Mouse (Mus musculus) hindbrain, embryonic 14.5 days (tissue): ENCODE results near the gene Taf11. TPM values are rescaled to one million over a fixed set of nuclear protein-coding genes. Genes with fewer than 3 reads are reported as not detected.

Source experiments
- ATAC-seq: fragments of 200-750 bp; cut with Nextera tagmentation; 2 replicates; pipeline ENCODE4 v1.8.0; 2017; ENCODE audit warnings: moderate number of reproducible peaks, mild to moderate bottlenecking, moderate TSS enrichment, moderate library complexity; ENCODE audit not compliant: low FRiP score
- DNase-seq: peaks from one replicate; pipeline ENCODE4 v3.0.0-alpha.2; 2015; ENCODE audit warnings: low spot score
- H3K27ac ChIP-seq: fragments of 300-500 bp; sonication (generic); 2 replicates; pipeline ENCODE4 v1.5.1; 2014; ENCODE audit warnings: mild to moderate bottlenecking, moderate library complexity
- H3K27me3 ChIP-seq: fragments of 300-500 bp; sonication (generic); 2 replicates; pipeline ENCODE4 v1.6.1; 2014; ENCODE audit warnings: mild to moderate bottlenecking, low read length, mixed read lengths; ENCODE audit not compliant: control insufficient read depth, insufficient read depth
- H3K36me3 ChIP-seq: fragments of 300-500 bp; sonication (generic); replicated peaks from 2 replicates; pipeline ENCODE4 v1.6.1; 2014; ENCODE audit not compliant: control insufficient read depth, insufficient read depth
- H3K4me1 ChIP-seq: fragments of 300-500 bp; sonication (generic); replicated peaks from 2 replicates; pipeline ENCODE4 v1.6.1; 2014; ENCODE audit warnings: antibody characterized with exemption, low read length, mixed read lengths; ENCODE audit not compliant: control insufficient read depth, insufficient read depth
- H3K4me2 ChIP-seq: fragments of 300-500 bp; sonication (generic); replicated peaks from 2 replicates; pipeline ENCODE4 v1.6.1; 2014; ENCODE audit warnings: mild to moderate bottlenecking, moderate library complexity
- H3K4me3 ChIP-seq: fragments of 300-500 bp; sonication (generic); replicated peaks from 2 replicates; pipeline ENCODE4 v1.5.1; 2014; ENCODE audit warnings: mild to moderate bottlenecking, low read length
- H3K9ac ChIP-seq: fragments of 300-500 bp; sonication (generic); 2 replicates; pipeline ENCODE4 v1.6.1; 2014
- H3K9me3 ChIP-seq: fragments of 300-500 bp; sonication (generic); 2 replicates; pipeline ENCODE4 v1.6.1; 2016; ENCODE audit warnings: low read length; ENCODE audit not compliant: control insufficient read depth
- WGBS: fragments of 180-500 bp; shearing (Covaris S2); extraction: QIAGEN DNeasy Blood & Tissue Kit; methylation state at CpG from one replicate; pipeline ENCODE4 v1.1.7; 2014; 5-methylcytosine and 5-hydroxymethylcytosine counted together
- polyA plus RNA-seq: library from polyadenylated mRNA; unstranded; fragments of >200 nt; fragmentation: Nextera tagmentation; extraction: Ambion mirVana; gene quantifications from 2 replicates; pipeline ENCODE4 v1.2.1, GENCODE M21; 2014

Taf11 gene
- polyA plus RNA-seq, 1 experiment from 2014 or later, result 51.8 TPM

GRCm38 (mm10) chr17:27907512-27908205 is 2.0 kb downstream of the Taf11 start:
- DNase-seq, result peak; percentile 98
- Histone ChIP-seq H3K4me3 (peak overlapping the region; percentile 91), H3K36me3 (peaks cover 21% of the 10 kb centered on the region), H3K4me1 (peaks cover 28% of the 10 kb centered on the region), H3K9me3 (no peaks in the 10 kb centered on the region), H3K27ac (peak overlapping the region; percentile 58; the same call in 1 of the 2 replicates), H3K27me3 (no peaks in the 10 kb centered on the region), H3K4me2 (peak overlapping the region; percentile 92), H3K9ac (peak overlapping the region; percentile 89)
- peak; percentile 58 for ATAC-seq
- under 1% methylated on average over 45 of the region's 45 CpGs for WGBS

GRCm38 (mm10) chr17:27886499-27887210 is 23.0 kb downstream of the Taf11 start:
- 83% methylated on average over 19 of the region's 19 CpGs for WGBS
- H3K9ac ChIP-seq, result no peak overlapping the region
- no peak overlapping the region for H3K4me2 ChIP-seq
- H3K27ac ChIP-seq, result no peak overlapping the region
- H3K27me3 ChIP-seq, result no peaks in the 10 kb centered on the region
- H3K4me1 ChIP-seq, result no peaks in the 10 kb centered on the region
- peaks cover 85% of the 10 kb centered on the region for H3K36me3 ChIP-seq
- ATAC-seq (no peak), DNase-seq (no peak)
- H3K9me3 ChIP-seq, result no peaks in the 10 kb centered on the region
- no peak overlapping the region for H3K4me3 ChIP-seq

GRCm38 (mm10) chr17:27883994-27884393 is 25.6 kb downstream of the Taf11 start:
- H3K9me3 ChIP-seq, result no peaks in the 10 kb centered on the region
- no peak overlapping the region for H3K4me3 ChIP-seq
- ATAC-seq (no peak), DNase-seq (no peak)
- H3K36me3 ChIP-seq, result peaks cover 86% of the 10 kb centered on the region
- H3K27ac ChIP-seq, result no peak overlapping the region
- H3K4me1 ChIP-seq, result no peaks in the 10 kb centered on the region
- no peak overlapping the region for H3K4me2 ChIP-seq
- no peak overlapping the region for H3K9ac ChIP-seq
- 94% methylated on average over 6 of the region's 6 CpGs for WGBS
- H3K27me3 ChIP-seq, result no peaks in the 10 kb centered on the region

GRCm38 (mm10) chr17:27883129-27883528 is 26.5 kb downstream of the Taf11 start:
- no peak overlapping the region for H3K4me2 ChIP-seq
- DNase-seq, result no peak
- no peak overlapping the region for H3K9ac ChIP-seq
- H3K36me3 ChIP-seq, result peaks cover 83% of the 10 kb centered on the region
- ATAC-seq, result no peak
- H3K27ac ChIP-seq, result no peak overlapping the region
- no peaks in the 10 kb centered on the region for H3K4me1 ChIP-seq
- 93% methylated on average over 8 of the region's 8 CpGs for WGBS
- no peaks in the 10 kb centered on the region for H3K9me3 ChIP-seq
- no peak overlapping the region for H3K4me3 ChIP-seq
- no peaks in the 10 kb centered on the region for H3K27me3 ChIP-seq

GRCm38 (mm10) chr17:27881518-27881917 is 28.1 kb downstream of the Taf11 start:
- 70% methylated on average over 11 of the region's 11 CpGs for WGBS
- Histone ChIP-seq H3K9ac (no peak overlapping the region), H3K9me3 (no peaks in the 10 kb centered on the region), H3K4me3 (no peak overlapping the region), H3K27me3 (no peaks in the 10 kb centered on the region), H3K4me1 (no peaks in the 10 kb centered on the region), H3K36me3 (peaks cover 74% of the 10 kb centered on the region), H3K27ac (no peak overlapping the region), H3K4me2 (no peak overlapping the region)
- ATAC-seq (no peak), DNase-seq (no peak)

- Histone ChIP-seq H3K27ac (no peak overlapping the region), H3K4me3 (no peak overlapping the region), H3K4me1 (no peaks in the 10 kb centered on the region), H3K9ac (no peak overlapping the region), H3K27me3 (no peaks in the 10 kb centered on the region), H3K36me3 (peaks cover 12% of the 10 kb centered on the region), H3K9me3 (no peaks in the 10 kb centered on the region), H3K4me2 (no peak overlapping the region)
- WGBS, result 81% methylated on average over 5 of the region's 5 CpGs
- DNase-seq (no peak), ATAC-seq (no peak)
Observed at GRCm38 (mm10) chr17:27874510-27874909, 35.1 kb downstream of the Taf11 start.

GRCm38 (mm10) chr17:27873583-27873982 is 36.1 kb downstream of the Taf11 start:
- Histone ChIP-seq H3K4me1 (no peaks in the 10 kb centered on the region), H3K9ac (no peak overlapping the region), H3K36me3 (peaks cover 6% of the 10 kb centered on the region; the same call in 1 of the 2 replicates), H3K4me2 (no peak overlapping the region), H3K27ac (no peak overlapping the region), H3K4me3 (no peak overlapping the region), H3K9me3 (no peaks in the 10 kb centered on the region), H3K27me3 (no peaks in the 10 kb centered on the region)
- WGBS, result 77% methylated on average over 3 of the region's 3 CpGs
- no peak for DNase-seq
- ATAC-seq, result no peak

GRCm38 (mm10) chr17:27871851-27872250 is 37.8 kb downstream of the Taf11 start:
- no peak overlapping the region for H3K4me2 ChIP-seq
- ATAC-seq (no peak), DNase-seq (no peak)
- WGBS, result 94% methylated on average over 3 of the region's 3 CpGs
- H3K4me1 ChIP-seq, result no peaks in the 10 kb centered on the region
- no peaks in the 10 kb centered on the region for H3K36me3 ChIP-seq
- no peaks in the 10 kb centered on the region for H3K9me3 ChIP-seq
- H3K27me3 ChIP-seq, result no peaks in the 10 kb centered on the region
- H3K4me3 ChIP-seq, result no peak overlapping the region
- H3K9ac ChIP-seq, result no peak overlapping the region
- no peak overlapping the region for H3K27ac ChIP-seq

GRCm38 (mm10) chr17:27866737-27867136 is 42.9 kb downstream of the Taf11 start:
- ATAC-seq, result no peak
- no peak overlapping the region for H3K9ac ChIP-seq
- 95% methylated on average over 4 of the region's 4 CpGs for WGBS
- DNase-seq, result no peak
- no peak overlapping the region for H3K4me2 ChIP-seq
- H3K36me3 ChIP-seq, result no peaks in the 10 kb centered on the region
- no peak overlapping the region for H3K27ac ChIP-seq
- H3K4me3 ChIP-seq, result no peak overlapping the region
- H3K27me3 ChIP-seq, result no peaks in the 10 kb centered on the region
- no peaks in the 10 kb centered on the region for H3K9me3 ChIP-seq
- H3K4me1 ChIP-seq, result no peaks in the 10 kb centered on the region
